Comparison of ENCODE assay signal across 9 mouse cellular contexts in genomic region chr13:65241627-65242318, GRCm38 (mm10). TPM values are rescaled to one million over a fixed set of nuclear protein-coding genes. Genes with fewer than 3 reads are reported as not detected.
DNase-seq lines count a peak whose midpoint lies in the region; ATAC-seq and TF ChIP-seq lines count a peak whose summit lies in the region.
"Had no signal": no experiment of that assay in that cellular context is flagged by ENCODE, and none has a peak within 500 bp of the region (broad histone marks: within the 10 kb centered on the region; RNA-seq: fewer than 3 reads in every experiment).

No protein-coding gene starts in this region.

- no peak; the same call in 1 of the 2 replicates for ATAC-seq in cerebellum, adult (ENCODE audit: insufficient number of reproducible peaks, low FRiP score, low TSS enrichment)
- no peak; the same call in 1 of the 2 replicates for ATAC-seq in hindbrain, embryonic 13.5 days (ENCODE audit: low FRiP score)

- DNase-seq in cerebellum, adult 2 months, result peak in 1 of 2 experiments; percentile 54
- no peak for DNase-seq in thymus, adult 2 months
- DNase-seq in thymus, postnatal 25 days, result no peak
- peak; percentile 39 for DNase-seq in lung, postnatal 10 days
- peak; percentile 44 for DNase-seq in right cerebral cortex, postnatal 4 days
- DNase-seq in layer of hippocampus, adult 9-10 months (ENCODE audit: low spot score), result no peak

- H3K9ac ChIP-seq in hindbrain, embryonic 13.5 days, result peak overlapping the region; percentile 77

- H3K9me3 ChIP-seq in hindbrain, embryonic 13.5 days, result peaks cover 33% of the 10 kb centered on the region

- TF ChIP-seq POLR2A in cerebellum, adult 2 months (IDR thresholded peaks at IDR 0.05; ENCODE audit: borderline replicate concordance, insufficient read depth, low read length), result no peak
- TF ChIP-seq POLR2A in thymus, adult 2 months (IDR thresholded peaks at IDR 0.05; ENCODE audit: control insufficient read depth, extremely low read depth, insufficient read depth, low read length, poor library complexity), result no peak

- no peaks in the 10 kb centered on the region for H3K4me1 ChIP-seq in cerebellum, adult 2 months (ENCODE audit: control insufficient read depth, insufficient read depth, low read length)
- peaks cover 12% of the 10 kb centered on the region for H3K4me1 ChIP-seq in thymus, adult 2 months (replicated peaks; ENCODE audit: control insufficient read depth, insufficient read depth, low read length)
- H3K4me1 ChIP-seq in hindbrain, embryonic 13.5 days (replicated peaks), result peaks cover 18% of the 10 kb centered on the region

- no peaks in the 10 kb centered on the region for H3K27me3 ChIP-seq in cerebellum, adult 2 months (ENCODE audit: control insufficient read depth, insufficient read depth, low read length)
- no peaks in the 10 kb centered on the region for H3K27me3 ChIP-seq in thymus, adult 2 months (ENCODE audit: control insufficient read depth, insufficient read depth, low read length)
- H3K27me3 ChIP-seq in hindbrain, embryonic 13.5 days, result no peaks in the 10 kb centered on the region

- H3K4me2 ChIP-seq in hindbrain, embryonic 13.5 days, result peak overlapping the region; percentile 99

- no peak for TF ChIP-seq CTCF in cerebellum, adult 2 months (IDR thresholded peaks at IDR 0.05; ENCODE audit: borderline replicate concordance, insufficient read depth, low read depth, low read length)
- TF ChIP-seq CTCF in thymus, adult 2 months (IDR thresholded peaks at IDR 0.05; ENCODE audit: borderline replicate concordance, control insufficient read depth, extremely low read depth, insufficient read depth, low read length, poor library complexity), result no peak

- H3K36me3 ChIP-seq in thymus, adult 2 months (ENCODE audit: control insufficient read depth, insufficient read depth, low read length), result no peaks in the 10 kb centered on the region
- H3K36me3 ChIP-seq in hindbrain, embryonic 13.5 days, result peaks cover 20% of the 10 kb centered on the region

- H3K4me3 ChIP-seq in cerebellum, adult 2 months (replicated peaks; ENCODE audit: insufficient read depth, low read depth, low read length), result peak overlapping the region; percentile 87
- peak overlapping the region; percentile 81 for H3K4me3 ChIP-seq in thymus, adult 2 months (ENCODE audit: control insufficient read depth, insufficient read depth, low read length)
- peak overlapping the region; percentile 71 for H3K4me3 ChIP-seq in hindbrain, embryonic 13.5 days

- H3K27ac ChIP-seq in cerebellum, adult 2 months (ENCODE audit: insufficient read depth, low read length), result 0 out of 2 replicates have a peak overlapping the region, but pooled peaks have one; percentile 8
- peak overlapping the region; percentile 88 for H3K27ac ChIP-seq in thymus, adult 2 months (ENCODE audit: control insufficient read depth, insufficient read depth, low read length)
- peak overlapping the region; percentile 95 for H3K27ac ChIP-seq in hindbrain, embryonic 13.5 days

- 4% methylated on average over 51 of the region's 51 CpGs for WGBS in cerebellum, adult 2 months
- 4% methylated on average over 51 of the region's 51 CpGs for WGBS in thymus, adult 2 months
- WGBS in hindbrain, embryonic 13.5 days, result 4% methylated on average over 51 of the region's 51 CpGs

RNA-seq across cellular contexts. Expression of gene Gm10775, which starts 17.6 kb away (rescaled TPM):
- polyA plus RNA-seq in cerebellum, adult 2 months (2012; rRNA removed), result 0.32 and 0.56 TPM in 2 replicates
- not detected in 2 replicates for polyA plus RNA-seq in thymus, adult 2 months (2012; rRNA removed)
- 0.14 and 0.16 TPM in 2 replicates for polyA plus RNA-seq in hindbrain, embryonic 13.5 days (2015; fragmentation: Nextera tagmentation; extraction: Ambion mirVana)
- polyA plus RNA-seq: gonadal fat pad, adult 2 months had no signal

RNA-seq across cellular contexts. Expression of gene Nlrp4f, which starts 36.0 kb away (rescaled TPM):
- 0.16 and 0.23 TPM in 2 replicates for polyA plus RNA-seq in cerebellum, adult 2 months (2012; rRNA removed)
- polyA plus RNA-seq in thymus, adult 2 months (2012; rRNA removed), result 0.04 TPM in 1 of 2 replicates, not detected in the other
- 0.22 TPM in 1 of 2 replicates, not detected in the other for polyA plus RNA-seq in hindbrain, embryonic 13.5 days (2015; fragmentation: Nextera tagmentation; extraction: Ambion mirVana)

RNA-seq across cellular contexts. Expression of gene Zfp369, which starts 36.8 kb away (rescaled TPM):
- polyA plus RNA-seq in cerebellum, adult 2 months (2012; rRNA removed), result 39.6 and 40.5 TPM in 2 replicates
- polyA plus RNA-seq in thymus, adult 2 months (2012; rRNA removed), result 43.9 and 52.8 TPM in 2 replicates
- 18.1 and 22.4 TPM in 2 replicates for polyA plus RNA-seq in hindbrain, embryonic 13.5 days (2015; fragmentation: Nextera tagmentation; extraction: Ambion mirVana)

Comparison
In these comparisons a context has a peak if more than half of its experiments do, and no peak if none do; other contexts are left out.
1. DNase-seq: peak in lung, postnatal 10 days (single experiment) and right cerebral cortex, postnatal 4 days (single experiment); none in thymus, adult 2 months (single experiment), thymus, postnatal 25 days (single experiment) and layer of hippocampus, adult 9-10 months (single experiment).
2. H3K27ac ChIP-seq: peak in every context shown above with its lines; median percentile 95 in hindbrain, embryonic 13.5 days; 88 in thymus, adult 2 months; 8 in cerebellum, adult 2 months.
3. Peak in every context shown above with its lines, with median percentiles within 50 percentile points of each other: H3K4me3 ChIP-seq.